In genomic region chr1:53715446-53715845, GRCm38 (mm10) we compare ENCODE assay signal across 8 mouse cellular contexts. TPM values are rescaled to one million over a fixed set of nuclear protein-coding genes. Genes with fewer than 3 reads are reported as not detected.
DNase-seq lines count a peak whose midpoint lies in the region; ATAC-seq and TF ChIP-seq lines count a peak whose summit lies in the region.

No protein-coding gene starts in this region.

- no peak overlapping the region for H3K4me2 ChIP-seq in hindbrain, embryonic 11.5 days (replicated peaks; ENCODE audit: low read depth, low read length)

- TF ChIP-seq CTCF in thymus, adult 2 months (IDR thresholded peaks at IDR 0.05; ENCODE audit: borderline replicate concordance, control insufficient read depth, extremely low read depth, insufficient read depth, low read length, poor library complexity): no peak

- no peaks in the 10 kb centered on the region for H3K27me3 ChIP-seq in hindbrain, embryonic 11.5 days (ENCODE audit: control insufficient read depth, insufficient read depth, low read length)
- no peaks in the 10 kb centered on the region for H3K27me3 ChIP-seq in hindbrain, embryonic 10.5 days (ENCODE audit: insufficient read depth, poor library complexity, severe bottlenecking)
- no peaks in the 10 kb centered on the region for H3K27me3 ChIP-seq in thymus, adult 2 months (ENCODE audit: control insufficient read depth, insufficient read depth, low read length)

- no peak for ATAC-seq in hindbrain, embryonic 11.5 days (ENCODE audit: low FRiP score)
- no peak for ATAC-seq in monocyte, adult 5-6 weeks (replicated peaks; ENCODE audit: insufficient number of reproducible peaks, low FRiP score, low TSS enrichment, poor library complexity, severe bottlenecking)
- ATAC-seq in frontal cortex, adult (ENCODE audit: low TSS enrichment): no peak

- peak; percentile 75 for DNase-seq in hindbrain, embryonic 11.5 days (ENCODE audit: low spot score)
- no peak for DNase-seq in hindbrain, embryonic 10.5 days (ENCODE audit: low spot score)
- DNase-seq in thymus, adult 2 months: peak; percentile 21
- DNase-seq in thymus, adult 18-20 months: no peak
- DNase-seq in c-Kit-positive CD71-positive TER-119-negative erythroid progenitor cells, embryonic 14.5 days (ENCODE audit: low read depth): peak; percentile 34
- DNase-seq in lung, postnatal 14 days: peak; percentile 18

- H3K4me3 ChIP-seq in hindbrain, embryonic 11.5 days (ENCODE audit: low read depth, low read length): no peak overlapping the region
- H3K4me3 ChIP-seq in hindbrain, embryonic 10.5 days: no peak overlapping the region
- H3K4me3 ChIP-seq in thymus, adult 2 months (ENCODE audit: control insufficient read depth, insufficient read depth, low read length): no peak overlapping the region

- no peaks in the 10 kb centered on the region for H3K36me3 ChIP-seq in hindbrain, embryonic 11.5 days (ENCODE audit: control insufficient read depth, insufficient read depth, low read length)
- no peaks in the 10 kb centered on the region for H3K36me3 ChIP-seq in hindbrain, embryonic 10.5 days
- H3K36me3 ChIP-seq in thymus, adult 2 months (ENCODE audit: control insufficient read depth, insufficient read depth, low read length): no peaks in the 10 kb centered on the region

- no peaks in the 10 kb centered on the region for H3K4me1 ChIP-seq in hindbrain, embryonic 11.5 days (replicated peaks; ENCODE audit: control insufficient read depth, insufficient read depth, low read length)
- no peaks in the 10 kb centered on the region for H3K4me1 ChIP-seq in hindbrain, embryonic 10.5 days (replicated peaks)
- H3K4me1 ChIP-seq in thymus, adult 2 months (replicated peaks; ENCODE audit: control insufficient read depth, insufficient read depth, low read length): no peaks in the 10 kb centered on the region

- H3K9me3 ChIP-seq in hindbrain, embryonic 11.5 days (ENCODE audit: control insufficient read depth, low read length): no peaks in the 10 kb centered on the region
- H3K9me3 ChIP-seq in hindbrain, embryonic 10.5 days: no peaks in the 10 kb centered on the region

- no peak overlapping the region for H3K9ac ChIP-seq in hindbrain, embryonic 11.5 days (ENCODE audit: low read depth, low read length)

- no peak for TF ChIP-seq POLR2A in thymus, adult 2 months (IDR thresholded peaks at IDR 0.05; ENCODE audit: control insufficient read depth, extremely low read depth, insufficient read depth, low read length, poor library complexity)

- 3% methylated on average over 4 of the region's 4 CpGs for WGBS in hindbrain, embryonic 11.5 days
- WGBS in hindbrain, embryonic 10.5 days: 4% methylated on average over 4 of the region's 4 CpGs
- WGBS in thymus, adult 2 months: 8% methylated on average over 4 of the region's 4 CpGs

- H3K27ac ChIP-seq in hindbrain, embryonic 11.5 days (ENCODE audit: low read depth, low read length): no peak overlapping the region
- H3K27ac ChIP-seq in hindbrain, embryonic 10.5 days: no peak overlapping the region
- no peak overlapping the region for H3K27ac ChIP-seq in thymus, adult 2 months (ENCODE audit: control insufficient read depth, insufficient read depth, low read length)

RNA-seq across cellular contexts. Expression of gene Dnah7a, which starts 8.9 kb away (rescaled TPM):
- polyA plus RNA-seq in hindbrain, embryonic 11.5 days (2014; fragmentation: Nextera tagmentation; extraction: Ambion mirVana): 8.5 and 12.2 TPM in 2 replicates
- 9.1 and 10.4 TPM in 2 replicates for polyA plus RNA-seq in hindbrain, embryonic 10.5 days (2016; fragmentation: Nextera tagmentation; extraction: Ambion mirVana)
- polyA plus RNA-seq in thymus, adult 2 months (2012; rRNA removed): under 0.01 and 0.22 TPM in 2 replicates
- under 0.01 to 0.10 TPM in 2 of 3 replicates, not detected in the other for total RNA-seq in monocyte, adult 5-6 weeks (2017)

Comparison
In these comparisons a context has a peak if more than half of its experiments do, and no peak if none do; other contexts are left out.
1. DNase-seq: peak in hindbrain, embryonic 11.5 days (single experiment), thymus, adult 2 months (single experiment), c-Kit-positive CD71-positive TER-119-negative erythroid progenitor cells, embryonic 14.5 days (single experiment) and lung, postnatal 14 days (single experiment); none in hindbrain, embryonic 10.5 days (single experiment) and thymus, adult 18-20 months (0 of 2).